Mouse (Mus musculus): ENCODE measurements around the gene Gng13. TPM values are rescaled to one million over a fixed set of nuclear protein-coding genes. Genes with fewer than 3 reads are reported as not detected.

Gng13 gene
- total and polyA plus RNA-seq, 2 experiments from 2014 or later, result 10.9 to 23.7 TPM

- WGBS, result 42% methylated on average over 7 of the region's 7 CpGs
- DNase-seq (ENCODE audit: low spot score) (peak; percentile 56), ATAC-seq (no peak)
- H3K27ac ChIP-seq, result no peak overlapping the region
- H3K4me2 ChIP-seq (ENCODE audit: low read depth, low read length), result no peak overlapping the region
- no peaks in the 10 kb centered on the region for H3K36me3 ChIP-seq (ENCODE audit: insufficient read depth, low read length)
- no peak overlapping the region for H3K9ac ChIP-seq (replicated peaks; ENCODE audit: low read length)
- no peaks in the 10 kb centered on the region for H3K27me3 ChIP-seq (ENCODE audit: insufficient read depth, low read length)
- TF ChIP-seq CTCF (IDR thresholded peaks at IDR 0.05; ENCODE audit: low read depth), result peak; percentile 63
- H3K9me3 ChIP-seq (ENCODE audit: low read length), result no peaks in the 10 kb centered on the region
- H3K4me3 ChIP-seq (ENCODE audit: low read length), result no peak overlapping the region
- no peaks in the 10 kb centered on the region for H3K4me1 ChIP-seq (ENCODE audit: insufficient read depth, low read length)
These were observed 30.6 kb upstream of the Gng13 start for GRCm38 (mm10) chr17:25686323-25686722.

GRCm38 (mm10) chr17:25688922-25689321 lies 28.0 kb upstream of the Gng13 start:
- no peak overlapping the region for H3K4me2 ChIP-seq (ENCODE audit: low read depth, low read length)
- H3K9me3 ChIP-seq (ENCODE audit: low read length), result no peaks in the 10 kb centered on the region
- TF ChIP-seq CTCF (IDR thresholded peaks at IDR 0.05; ENCODE audit: low read depth), result no peak
- H3K9ac ChIP-seq (replicated peaks; ENCODE audit: low read length), result no peak overlapping the region
- no peaks in the 10 kb centered on the region for H3K36me3 ChIP-seq (ENCODE audit: insufficient read depth, low read length)
- H3K27me3 ChIP-seq (ENCODE audit: insufficient read depth, low read length), result no peaks in the 10 kb centered on the region
- no peak overlapping the region for H3K4me3 ChIP-seq (ENCODE audit: low read length)
- ATAC-seq (no peak), DNase-seq (ENCODE audit: low spot score) (no peak)
- H3K27ac ChIP-seq, result no peak overlapping the region
- H3K4me1 ChIP-seq (ENCODE audit: insufficient read depth, low read length), result no peaks in the 10 kb centered on the region
- 82% methylated on average over 4 of the region's 4 CpGs for WGBS

GRCm38 (mm10) chr17:25696263-25696662 lies 20.7 kb upstream of the Gng13 start:
- no peak overlapping the region for H3K4me2 ChIP-seq (ENCODE audit: low read depth, low read length)
- H3K9ac ChIP-seq (replicated peaks; ENCODE audit: low read length), result no peak overlapping the region
- no peaks in the 10 kb centered on the region for H3K27me3 ChIP-seq (ENCODE audit: insufficient read depth, low read length)
- H3K36me3 ChIP-seq (ENCODE audit: insufficient read depth, low read length), result no peaks in the 10 kb centered on the region
- ATAC-seq (no peak), DNase-seq (ENCODE audit: low spot score) (no peak)
- no peaks in the 10 kb centered on the region for H3K4me1 ChIP-seq (ENCODE audit: insufficient read depth, low read length)
- H3K27ac ChIP-seq, result no peak overlapping the region
- 57% methylated on average over 1 of the region's 1 CpGs for WGBS
- H3K4me3 ChIP-seq (ENCODE audit: low read length), result no peak overlapping the region
- TF ChIP-seq CTCF (IDR thresholded peaks at IDR 0.05; ENCODE audit: low read depth), result no peak
- H3K9me3 ChIP-seq (ENCODE audit: low read length), result no peaks in the 10 kb centered on the region

- peak; percentile 76; the same call in 1 of the 2 replicates for ATAC-seq
- WGBS, result 12% methylated on average over 7 of the region's 7 CpGs
- Histone ChIP-seq H3K27me3 (ENCODE audit: insufficient read depth, low read length) (no peaks in the 10 kb centered on the region), H3K4me3 (ENCODE audit: low read length) (no peak overlapping the region), H3K9ac (replicated peaks; ENCODE audit: low read length) (no peak overlapping the region), H3K27ac (no peak overlapping the region), H3K9me3 (ENCODE audit: low read length) (no peaks in the 10 kb centered on the region), H3K36me3 (ENCODE audit: insufficient read depth, low read length) (no peaks in the 10 kb centered on the region), H3K4me2 (ENCODE audit: low read depth, low read length) (no peak overlapping the region), H3K4me1 (ENCODE audit: insufficient read depth, low read length) (no peaks in the 10 kb centered on the region)
- TF ChIP-seq CTCF (IDR thresholded peaks at IDR 0.05; ENCODE audit: low read depth), result peak; percentile 91
- peak; percentile 93 for DNase-seq (ENCODE audit: low spot score)
These were observed 18.5 kb upstream of the Gng13 start for GRCm38 (mm10) chr17:25698446-25698845.

GRCm38 (mm10) chr17:25700863-25701496 lies 16.0 kb upstream of the Gng13 start:
- DNase-seq (ENCODE audit: low spot score), result no peak
- Histone ChIP-seq H3K4me2 (ENCODE audit: low read depth, low read length) (no peak overlapping the region), H3K27me3 (ENCODE audit: insufficient read depth, low read length) (no peaks in the 10 kb centered on the region), H3K9ac (replicated peaks; ENCODE audit: low read length) (no peak overlapping the region), H3K9me3 (ENCODE audit: low read length) (no peaks in the 10 kb centered on the region), H3K36me3 (ENCODE audit: insufficient read depth, low read length) (no peaks in the 10 kb centered on the region), H3K4me3 (ENCODE audit: low read length) (no peak overlapping the region), H3K27ac (no peak overlapping the region), H3K4me1 (ENCODE audit: insufficient read depth, low read length) (no peaks in the 10 kb centered on the region)
- peak; percentile 54 for TF ChIP-seq CTCF (IDR thresholded peaks at IDR 0.05; ENCODE audit: low read depth)
- no peak for ATAC-seq
- WGBS, result 59% methylated on average over 9 of the region's 9 CpGs

GRCm38 (mm10) chr17:25709994-25710393 lies 7.0 kb upstream of the Gng13 start:
- no peak overlapping the region for H3K9ac ChIP-seq (replicated peaks; ENCODE audit: low read length)
- no peak overlapping the region for H3K4me2 ChIP-seq (ENCODE audit: low read depth, low read length)
- no peaks in the 10 kb centered on the region for H3K9me3 ChIP-seq (ENCODE audit: low read length)
- H3K36me3 ChIP-seq (ENCODE audit: insufficient read depth, low read length), result no peaks in the 10 kb centered on the region
- no peaks in the 10 kb centered on the region for H3K4me1 ChIP-seq (ENCODE audit: insufficient read depth, low read length)
- ATAC-seq, result no peak
- H3K27ac ChIP-seq, result no peak overlapping the region
- no peaks in the 10 kb centered on the region for H3K27me3 ChIP-seq (ENCODE audit: insufficient read depth, low read length)
- no peak for TF ChIP-seq CTCF (IDR thresholded peaks at IDR 0.05; ENCODE audit: low read depth)
- H3K4me3 ChIP-seq (ENCODE audit: low read length), result no peak overlapping the region
- 94% methylated on average over 2 of the region's 2 CpGs for WGBS
- no peak for DNase-seq (ENCODE audit: low spot score)

DNA sequence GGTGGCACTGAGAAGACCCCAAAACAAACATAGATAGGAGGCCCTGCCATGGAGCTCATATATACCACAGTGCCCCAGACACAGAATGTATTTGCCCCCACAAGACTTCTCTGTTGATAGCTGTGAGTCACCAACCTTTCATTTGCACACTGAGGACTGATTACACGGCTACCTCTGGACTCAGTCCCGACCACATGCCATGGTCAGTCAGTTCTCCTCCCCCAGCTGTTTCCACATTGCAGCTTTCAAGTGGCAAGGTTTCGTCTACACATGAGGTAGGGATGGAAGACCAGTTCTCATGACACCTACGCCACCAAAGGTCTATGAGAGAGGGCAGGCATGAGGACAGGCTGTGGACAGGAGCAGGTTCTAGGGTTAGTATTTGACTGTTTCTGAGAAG lies 5.8 kb upstream of the Gng13 start:
- Histone ChIP-seq H3K27ac (no peak overlapping the region), H3K4me1 (ENCODE audit: insufficient read depth, low read length) (no peaks in the 10 kb centered on the region), H3K4me3 (ENCODE audit: low read length) (no peak overlapping the region), H3K9ac (replicated peaks; ENCODE audit: low read length) (no peak overlapping the region), H3K36me3 (ENCODE audit: insufficient read depth, low read length) (no peaks in the 10 kb centered on the region), H3K27me3 (ENCODE audit: insufficient read depth, low read length) (peaks cover 7% of the 10 kb centered on the region; the same call in 1 of the 2 replicates), H3K9me3 (ENCODE audit: low read length) (no peaks in the 10 kb centered on the region), H3K4me2 (ENCODE audit: low read depth, low read length) (no peak overlapping the region)
- DNase-seq (ENCODE audit: low spot score), result no peak
- ATAC-seq, result no peak
- no peak for TF ChIP-seq CTCF (IDR thresholded peaks at IDR 0.05; ENCODE audit: low read depth)
- WGBS, result 79% methylated on average over 4 of the region's 4 CpGs
